Mouse (Mus musculus): ENCODE results near the gene Stk38l. TPM values are rescaled to one million over a fixed set of nuclear protein-coding genes. Genes with fewer than 3 reads are reported as not detected.
"Not testable (repeated sequence)": the region's sequence is repeated elsewhere in the genome, so short reads cannot be mapped to it uniquely, and the experiment has no call there.

Stk38l gene
- polyA plus RNA-seq, 1 experiment from 2014 or later = 20.6 TPM

GRCm38 (mm10) chr6:146755679-146756078, 30.9 kb downstream of the Stk38l start:
- ATAC-seq (ENCODE audit: insufficient read depth, low FRiP score, low read depth) = no peak
- 97% methylated on average over 4 of the region's 4 CpGs for WGBS
- Histone ChIP-seq H3K9me3 (no peaks in the 10 kb centered on the region), H3K27ac (no peak overlapping the region), H3K27me3 (replicated peaks) (no peaks in the 10 kb centered on the region), H3K9ac (no peak overlapping the region), H3K4me2 (no peak overlapping the region), H3K36me3 (0 out of 2 replicates have a peak, but pooled peaks cover 3% of the 10 kb centered on the region), H3K4me3 (replicated peaks) (no peak overlapping the region), H3K4me1 (0 out of 2 replicates have a peak, but pooled peaks cover 5% of the 10 kb centered on the region)

- Histone ChIP-seq H3K9ac (no peak overlapping the region), H3K4me3 (replicated peaks) (no peak overlapping the region), H3K9me3 (no peaks in the 10 kb centered on the region), H3K36me3 (0 out of 2 replicates have a peak, but pooled peaks cover 7% of the 10 kb centered on the region), H3K4me2 (no peak overlapping the region), H3K27me3 (replicated peaks) (no peaks in the 10 kb centered on the region), H3K27ac (no peak overlapping the region), H3K4me1 (0 out of 2 replicates have a peak, but pooled peaks cover 3% of the 10 kb centered on the region)
- ATAC-seq (ENCODE audit: insufficient read depth, low FRiP score, low read depth) = no peak
- WGBS = 94% methylated on average over 2 of the region's 2 CpGs
Measured at GRCm38 (mm10) chr6:146759027-146759426, 34.2 kb downstream of the Stk38l start.

- Histone ChIP-seq H3K36me3 (0 out of 2 replicates have a peak, but pooled peaks cover 7% of the 10 kb centered on the region), H3K9me3 (no peaks in the 10 kb centered on the region), H3K27ac (no peak overlapping the region), H3K27me3 (replicated peaks) (no peaks in the 10 kb centered on the region), H3K4me2 (no peak overlapping the region), H3K4me1 (no peaks in the 10 kb centered on the region), H3K9ac (no peak overlapping the region), H3K4me3 (replicated peaks) (no peak overlapping the region)
- ATAC-seq (ENCODE audit: insufficient read depth, low FRiP score, low read depth) = no peak
- 94% methylated on average over 2 of the region's 2 CpGs for WGBS
Measured at GRCm38 (mm10) chr6:146760022-146760421, 35.2 kb downstream of the Stk38l start.

GRCm38 (mm10) chr6:146760736-146761135, 35.9 kb downstream of the Stk38l start:
- Histone ChIP-seq H3K4me3 (replicated peaks) (no peak overlapping the region), H3K27me3 (replicated peaks) (no peaks in the 10 kb centered on the region), H3K36me3 (0 out of 2 replicates have a peak, but pooled peaks cover 7% of the 10 kb centered on the region), H3K4me1 (no peaks in the 10 kb centered on the region), H3K27ac (no peak overlapping the region), H3K4me2 (no peak overlapping the region), H3K9ac (no peak overlapping the region), H3K9me3 (no peaks in the 10 kb centered on the region)
- ATAC-seq (ENCODE audit: insufficient read depth, low FRiP score, low read depth) = no peak
- 69% methylated on average over 4 of the region's 4 CpGs for WGBS

- Histone ChIP-seq H3K9ac (no peak overlapping the region), H3K9me3 (no peaks in the 10 kb centered on the region), H3K27ac (no peak overlapping the region), H3K4me2 (no peak overlapping the region), H3K36me3 (0 out of 2 replicates have a peak, but pooled peaks cover 7% of the 10 kb centered on the region), H3K27me3 (replicated peaks) (no peaks in the 10 kb centered on the region), H3K4me3 (replicated peaks) (no peak overlapping the region), H3K4me1 (no peaks in the 10 kb centered on the region)
- WGBS = 63% methylated on average over 5 of the region's 5 CpGs
- no peak for ATAC-seq (ENCODE audit: insufficient read depth, low FRiP score, low read depth)
Measured at GRCm38 (mm10) chr6:146762264-146762898, 37.6 kb downstream of the Stk38l start.

- Histone ChIP-seq H3K27ac (no peak overlapping the region), H3K9ac (no peak overlapping the region), H3K4me3 (replicated peaks) (no peak overlapping the region), H3K4me1 (no peaks in the 10 kb centered on the region), H3K27me3 (replicated peaks) (no peaks in the 10 kb centered on the region), H3K4me2 (no peak overlapping the region), H3K9me3 (no peaks in the 10 kb centered on the region), H3K36me3 (0 out of 2 replicates have a peak, but pooled peaks cover 8% of the 10 kb centered on the region)
- WGBS = 38% methylated on average over 2 of the region's 2 CpGs
- no peak for ATAC-seq (ENCODE audit: insufficient read depth, low FRiP score, low read depth)
Measured at GRCm38 (mm10) chr6:146764593-146764992, 39.8 kb downstream of the Stk38l start.

GRCm38 (mm10) chr6:146765270-146765669, 40.5 kb downstream of the Stk38l start:
- ATAC-seq (ENCODE audit: insufficient read depth, low FRiP score, low read depth) = no peak

GRCm38 (mm10) chr6:146768813-146769404, 44.1 kb downstream of the Stk38l start:
- peaks cover 13% of the 10 kb centered on the region; the same call in 1 of the 2 replicates for H3K36me3 ChIP-seq
- H3K4me3 ChIP-seq (replicated peaks) = no peak overlapping the region
- WGBS = 89% methylated on average over 10 of the region's 10 CpGs

More at GRCm38 (mm10) chr6:146765270-146765669, 40.5 kb downstream of the Stk38l start:
- Histone ChIP-seq H3K4me1 (no peaks in the 10 kb centered on the region), H3K9ac (no peak overlapping the region), H3K27ac (no peak overlapping the region), H3K4me3 (replicated peaks) (no peak overlapping the region), H3K4me2 (no peak overlapping the region), H3K36me3 (0 out of 2 replicates have a peak, but pooled peaks cover 10% of the 10 kb centered on the region), H3K27me3 (replicated peaks) (no peaks in the 10 kb centered on the region), H3K9me3 (no peaks in the 10 kb centered on the region)
- 74% methylated on average over 4 of the region's 4 CpGs for WGBS

GRCm38 (mm10) chr6:146770005-146770745, 45.4 kb downstream of the Stk38l start:
- H3K36me3 ChIP-seq = peaks cover 13% of the 10 kb centered on the region; the same call in 1 of the 2 replicates
- 54% methylated on average over 6 of the region's 6 CpGs for WGBS
- H3K27me3 ChIP-seq (replicated peaks) = no peaks in the 10 kb centered on the region
- H3K4me2 ChIP-seq = no peak overlapping the region
- no peaks in the 10 kb centered on the region for H3K4me1 ChIP-seq
- no peak for ATAC-seq (ENCODE audit: insufficient read depth, low FRiP score, low read depth)
- H3K27ac ChIP-seq = no peak overlapping the region
- H3K4me3 ChIP-seq (replicated peaks) = no peak overlapping the region
- H3K9me3 ChIP-seq = no peaks in the 10 kb centered on the region
- H3K9ac ChIP-seq = no peak overlapping the region

More at GRCm38 (mm10) chr6:146768813-146769404, 44.1 kb downstream of the Stk38l start:
- no peaks in the 10 kb centered on the region for H3K4me1 ChIP-seq
- H3K27me3 ChIP-seq (replicated peaks) = no peaks in the 10 kb centered on the region
- no peak overlapping the region for H3K4me2 ChIP-seq
- no peaks in the 10 kb centered on the region for H3K9me3 ChIP-seq
- no peak overlapping the region for H3K9ac ChIP-seq
- no peak overlapping the region for H3K27ac ChIP-seq
- no peak for ATAC-seq (ENCODE audit: insufficient read depth, low FRiP score, low read depth)

- H3K4me2 ChIP-seq = no peak overlapping the region
- 86% methylated on average over 5 of the region's 5 CpGs for WGBS
- H3K4me3 ChIP-seq (replicated peaks) = no peak overlapping the region
- H3K4me1 ChIP-seq = no peaks in the 10 kb centered on the region
- no peak for ATAC-seq (ENCODE audit: insufficient read depth, low FRiP score, low read depth)
- no peaks in the 10 kb centered on the region for H3K9me3 ChIP-seq
- H3K9ac ChIP-seq = no peak overlapping the region
- H3K27me3 ChIP-seq (replicated peaks) = no peaks in the 10 kb centered on the region
- no peak overlapping the region for H3K27ac ChIP-seq
- H3K36me3 ChIP-seq = peaks cover 13% of the 10 kb centered on the region; the same call in 1 of the 2 replicates
Measured at GRCm38 (mm10) chr6:146770808-146771207, 46.0 kb downstream of the Stk38l start.

- H3K27ac ChIP-seq; H3K36me3 ChIP-seq; H3K9ac ChIP-seq; H3K4me2 ChIP-seq; ATAC-seq (ENCODE audit: insufficient read depth, low FRiP score, low read depth); H3K4me3 ChIP-seq (replicated peaks); H3K27me3 ChIP-seq (replicated peaks); H3K4me1 ChIP-seq; H3K9me3 ChIP-seq: not testable (repeated sequence)
- WGBS = 82% methylated on average over 8 of the region's 8 CpGs
Measured at GRCm38 (mm10) chr6:146775864-146776263, 51.1 kb downstream of the Stk38l start.

Data from stomach, embryonic 15.5 days (tissue).